Mouse (Mus musculus) hindbrain, postnatal 0 days (tissue): ENCODE measurements around the gene Xpnpep2. TPM values are rescaled to one million over a fixed set of nuclear protein-coding genes. Genes with fewer than 3 reads are reported as not detected.

Experiments
- ATAC-seq: fragments of 200-750 bp; cut with Nextera tagmentation; 2 replicates; pipeline ENCODE4 v1.8.0; 2017; ENCODE audit warnings: mild to moderate bottlenecking, moderate TSS enrichment, moderate library complexity
- DNase-seq: peaks from one replicate; pipeline ENCODE4 v3.0.0-alpha.2; 2015; ENCODE audit warnings: low spot score
- H3K27ac ChIP-seq: fragments of 300-500 bp; sonication (generic); 2 replicates; pipeline ENCODE4 v1.5.1; 2014; ENCODE audit warnings: mild to moderate bottlenecking
- H3K27me3 ChIP-seq: fragments of 300-500 bp; sonication (generic); 2 replicates; pipeline ENCODE4 v1.6.1; 2014; ENCODE audit warnings: low read length, mixed read lengths; ENCODE audit not compliant: insufficient read depth
- H3K36me3 ChIP-seq: fragments of 300-500 bp; sonication (generic); 2 replicates; pipeline ENCODE4 v1.6.1; 2014; ENCODE audit warnings: low read length, mixed read lengths; ENCODE audit not compliant: insufficient read depth
- H3K4me1 ChIP-seq: fragments of 300-500 bp; sonication (generic); 2 replicates; pipeline ENCODE4 v1.6.1; 2014; ENCODE audit warnings: antibody characterized with exemption, low read length, mixed read lengths; ENCODE audit not compliant: insufficient read depth
- H3K4me2 ChIP-seq: fragments of 300-500 bp; sonication (generic); 2 replicates; pipeline ENCODE4 v1.6.1; 2014; ENCODE audit warnings: low read depth, mild to moderate bottlenecking, low read length, moderate library complexity, mixed read lengths
- H3K4me3 ChIP-seq: fragments of 300-500 bp; sonication (generic); 2 replicates; pipeline ENCODE4 v1.5.1; 2014; ENCODE audit warnings: low read length
- H3K9ac ChIP-seq: fragments of 300-500 bp; sonication (generic); replicated peaks from 2 replicates; pipeline ENCODE4 v1.6.1; 2014; ENCODE audit warnings: mild to moderate bottlenecking, low read length, moderate library complexity, mixed read lengths
- H3K9me3 ChIP-seq: fragments of 300-500 bp; sonication (generic); 2 replicates; pipeline ENCODE4 v1.6.1; 2016; ENCODE audit warnings: low read length, mixed read lengths
- CTCF ChIP-seq: IDR thresholded peaks from 2 replicates; pipeline ENCODE4 v1.5.1; 2016; ENCODE audit warnings: antibody characterized with exemption, control low read depth, low read depth
- WGBS: fragments of 180-500 bp; shearing (Covaris S2); extraction: QIAGEN DNeasy Blood & Tissue Kit; methylation state at CpG from one replicate; pipeline ENCODE4 v1.1.7; 2014; 5-methylcytosine and 5-hydroxymethylcytosine counted together
- polyA plus RNA-seq: library from polyadenylated mRNA; unstranded; fragments of >200 nt; fragmentation: Nextera tagmentation; extraction: Ambion mirVana; gene quantifications from 2 replicates; pipeline ENCODE4 v1.2.1, GENCODE M21; 2015
- total RNA-seq: library from RNA; depleted of rRNA; stranded (reverse); fragments of >200 nt; gene quantifications from 2 replicates; pipeline ENCODE4 v1.2.3, GENCODE M21; 2014

The Xpnpep2 gene
- total and polyA plus RNA-seq, 2 experiments from 2014 or later = 0.51 to 6.8 TPM

GRCm38 (mm10) chrX:48124132-48125071 is 15.9 kb downstream of the Xpnpep2 start:
- DNase-seq = peak; percentile 52
- H3K9me3 ChIP-seq = no peaks in the 10 kb centered on the region
- H3K36me3 ChIP-seq = no peaks in the 10 kb centered on the region
- TF ChIP-seq CTCF = peak; percentile 61
- 0 out of 2 replicates have a peak, but pooled peaks have one; percentile 53 for ATAC-seq
- WGBS = 37% methylated on average over 17 of the region's 17 CpGs
- H3K27me3 ChIP-seq = no peaks in the 10 kb centered on the region
- H3K4me3 ChIP-seq = no peak overlapping the region
- no peak overlapping the region for H3K9ac ChIP-seq
- no peaks in the 10 kb centered on the region for H3K4me1 ChIP-seq
- H3K4me2 ChIP-seq = peak overlapping the region; percentile 30
- H3K27ac ChIP-seq = no peak overlapping the region

- Histone ChIP-seq H3K9me3 (no peaks in the 10 kb centered on the region), H3K27ac (no peak overlapping the region), H3K27me3 (no peaks in the 10 kb centered on the region), H3K9ac (no peak overlapping the region), H3K4me2 (no peak overlapping the region), H3K4me1 (no peaks in the 10 kb centered on the region), H3K36me3 (no peaks in the 10 kb centered on the region), H3K4me3 (no peak overlapping the region)
- no peak for ATAC-seq
- TF ChIP-seq CTCF = no peak
- 64% methylated on average over 6 of the region's 6 CpGs for WGBS
- DNase-seq = no peak
Observed at GRCm38 (mm10) chrX:48126903-48127476, 18.5 kb downstream of the Xpnpep2 start.

GRCm38 (mm10) chrX:48127502-48128218 is 19.1 kb downstream of the Xpnpep2 start:
- no peaks in the 10 kb centered on the region for H3K27me3 ChIP-seq
- no peak overlapping the region for H3K9ac ChIP-seq
- H3K4me2 ChIP-seq = no peak overlapping the region
- H3K36me3 ChIP-seq = no peaks in the 10 kb centered on the region
- no peak overlapping the region for H3K27ac ChIP-seq
- no peaks in the 10 kb centered on the region for H3K9me3 ChIP-seq
- TF ChIP-seq CTCF = peak; percentile 23; the same call in 1 of the 2 replicates
- DNase-seq (no peak), ATAC-seq (no peak)
- H3K4me1 ChIP-seq = no peaks in the 10 kb centered on the region
- H3K4me3 ChIP-seq = no peak overlapping the region
- WGBS = 88% methylated on average over 6 of the region's 6 CpGs

GRCm38 (mm10) chrX:48129167-48129566 is 20.6 kb downstream of the Xpnpep2 start:
- 67% methylated on average over 1 of the region's 1 CpGs for WGBS
- no peak overlapping the region for H3K4me3 ChIP-seq
- DNase-seq (no peak), ATAC-seq (no peak)
- no peaks in the 10 kb centered on the region for H3K27me3 ChIP-seq
- no peaks in the 10 kb centered on the region for H3K36me3 ChIP-seq
- no peaks in the 10 kb centered on the region for H3K4me1 ChIP-seq
- no peaks in the 10 kb centered on the region for H3K9me3 ChIP-seq
- no peak for TF ChIP-seq CTCF
- H3K9ac ChIP-seq = no peak overlapping the region
- no peak overlapping the region for H3K4me2 ChIP-seq
- H3K27ac ChIP-seq = no peak overlapping the region

GRCm38 (mm10) chrX:48136935-48137334 is 28.4 kb downstream of the Xpnpep2 start:
- TF ChIP-seq CTCF = no peak
- ATAC-seq (no peak), DNase-seq (no peak)
- WGBS = 85% methylated on average over 4 of the region's 4 CpGs
- H3K4me3 ChIP-seq = no peak overlapping the region
- H3K27me3 ChIP-seq = no peaks in the 10 kb centered on the region
- no peak overlapping the region for H3K27ac ChIP-seq
- no peak overlapping the region for H3K9ac ChIP-seq
- H3K36me3 ChIP-seq = no peaks in the 10 kb centered on the region
- no peaks in the 10 kb centered on the region for H3K4me1 ChIP-seq
- H3K4me2 ChIP-seq = no peak overlapping the region
- no peaks in the 10 kb centered on the region for H3K9me3 ChIP-seq

GRCm38 (mm10) chrX:48138011-48138410 is 29.5 kb downstream of the Xpnpep2 start:
- no peak for ATAC-seq
- no peak overlapping the region for H3K4me2 ChIP-seq

More at GRCm38 (mm10) chrX:48138011-48138410, 29.5 kb downstream of the Xpnpep2 start:
- Histone ChIP-seq H3K9me3 (no peaks in the 10 kb centered on the region), H3K27ac (no peak overlapping the region), H3K36me3 (no peaks in the 10 kb centered on the region), H3K9ac (no peak overlapping the region), H3K4me1 (no peaks in the 10 kb centered on the region), H3K4me3 (no peak overlapping the region), H3K27me3 (no peaks in the 10 kb centered on the region)
- DNase-seq = no peak
- WGBS = 73% methylated on average over 6 of the region's 6 CpGs
- no peak for TF ChIP-seq CTCF
